Mouse (Mus musculus): ENCODE data around the gene Hbp1. TPM values are rescaled to one million over a fixed set of nuclear protein-coding genes. Genes with fewer than 3 reads are reported as not detected.

Hbp1 gene
- polyA plus RNA-seq, 1 experiment from 2014 or later: 153 TPM

DNA sequence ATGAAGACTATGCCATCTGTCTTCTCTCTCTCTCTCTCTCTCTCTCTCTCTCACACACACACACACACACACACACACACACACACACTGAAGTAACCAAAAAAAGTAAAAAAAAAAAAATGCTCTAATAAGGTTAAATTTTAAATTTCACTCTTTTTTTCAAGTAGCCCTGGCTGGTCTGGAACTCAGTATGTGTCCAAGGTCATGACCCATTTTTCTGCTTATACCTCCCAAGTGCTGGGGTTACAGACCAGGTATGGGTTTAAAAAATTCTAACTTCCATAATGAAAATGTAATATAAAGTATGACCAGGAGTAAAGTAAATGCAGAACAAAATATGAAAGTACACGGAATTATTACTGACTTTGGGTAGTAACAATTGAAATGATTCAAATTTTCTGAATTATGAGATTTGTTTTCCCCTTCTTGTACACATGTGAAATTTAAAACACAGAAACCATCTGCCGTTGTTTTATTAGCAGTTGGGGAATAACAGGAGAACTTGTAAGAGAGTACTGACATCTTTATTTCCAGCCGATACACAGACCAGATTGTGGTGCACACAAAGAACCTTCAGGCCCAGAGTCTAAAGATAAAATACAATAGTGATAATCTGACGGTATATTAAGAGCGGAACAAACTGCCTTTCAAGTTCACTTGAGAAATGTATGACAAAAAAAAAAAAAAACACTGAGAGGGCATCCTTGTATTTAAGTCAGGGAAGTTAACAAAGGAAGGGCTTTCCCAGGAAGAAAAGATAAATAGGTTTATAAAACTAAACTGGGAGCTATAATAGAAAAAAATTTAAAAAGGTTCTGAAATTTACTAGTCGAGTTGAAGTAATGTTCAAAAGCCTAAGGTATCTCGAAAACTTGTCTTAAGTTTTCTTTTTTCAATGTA, 2.0 kb downstream of the Hbp1 start:
- H3K27ac ChIP-seq (ENCODE audit: low read length): peak overlapping the region; percentile 99
- no peaks in the 10 kb centered on the region for H3K9me3 ChIP-seq (ENCODE audit: control insufficient read depth, low read depth, low read length)
- WGBS: 22% methylated on average over 7 of the region's 7 CpGs
- H3K4me2 ChIP-seq (replicated peaks; ENCODE audit: low read depth, low read length): peak overlapping the region; percentile 58
- no peaks in the 10 kb centered on the region for H3K4me1 ChIP-seq (ENCODE audit: control insufficient read depth, insufficient read depth, low read length)
- H3K27me3 ChIP-seq (ENCODE audit: control insufficient read depth, insufficient read depth, low read length): no peaks in the 10 kb centered on the region
- H3K4me3 ChIP-seq (ENCODE audit: low read depth, low read length): peak overlapping the region; percentile 89
- peaks cover 6% of the 10 kb centered on the region; the same call in 1 of the 2 replicates for H3K36me3 ChIP-seq (ENCODE audit: control insufficient read depth, insufficient read depth, low read length)
- ATAC-seq (ENCODE audit: insufficient number of reproducible peaks, insufficient read depth, low FRiP score, low read depth): no peak
- peak overlapping the region; percentile 77; the same call in 1 of the 2 replicates for H3K9ac ChIP-seq (replicated peaks; ENCODE audit: low read depth, low read length)

DNA sequence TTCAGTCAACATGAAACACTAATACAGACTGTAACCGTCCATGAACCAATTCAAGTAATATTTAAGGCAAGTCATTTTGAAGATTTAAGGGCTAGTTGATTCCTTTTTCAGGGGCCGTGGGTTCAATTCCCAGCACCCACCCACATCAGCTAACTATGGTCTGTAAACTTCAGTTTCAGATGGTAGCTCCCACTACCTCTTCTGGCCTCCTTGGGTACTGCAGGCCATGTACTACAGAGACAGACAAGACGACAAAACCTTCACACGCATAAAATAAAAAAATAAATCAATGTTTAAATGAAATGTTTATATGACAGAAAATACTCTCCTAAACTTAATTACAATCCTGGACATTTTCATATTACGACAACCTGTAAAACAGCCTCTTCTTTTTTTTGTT, 2.9 kb downstream of the Hbp1 start:
- Histone ChIP-seq H3K27ac (ENCODE audit: low read length) (no peak overlapping the region), H3K27me3 (ENCODE audit: control insufficient read depth, insufficient read depth, low read length) (no peaks in the 10 kb centered on the region), H3K4me3 (ENCODE audit: low read depth, low read length) (no peak overlapping the region), H3K4me2 (replicated peaks; ENCODE audit: low read depth, low read length) (no peak overlapping the region), H3K36me3 (ENCODE audit: control insufficient read depth, insufficient read depth, low read length) (peaks cover 15% of the 10 kb centered on the region; the same call in 1 of the 2 replicates), H3K9ac (replicated peaks; ENCODE audit: low read depth, low read length) (no peak overlapping the region), H3K4me1 (ENCODE audit: control insufficient read depth, insufficient read depth, low read length) (no peaks in the 10 kb centered on the region), H3K9me3 (ENCODE audit: control insufficient read depth, low read depth, low read length) (no peaks in the 10 kb centered on the region)
- 88% methylated on average over 5 of the region's 5 CpGs for WGBS
- ATAC-seq (ENCODE audit: insufficient number of reproducible peaks, insufficient read depth, low FRiP score, low read depth): no peak

DNA sequence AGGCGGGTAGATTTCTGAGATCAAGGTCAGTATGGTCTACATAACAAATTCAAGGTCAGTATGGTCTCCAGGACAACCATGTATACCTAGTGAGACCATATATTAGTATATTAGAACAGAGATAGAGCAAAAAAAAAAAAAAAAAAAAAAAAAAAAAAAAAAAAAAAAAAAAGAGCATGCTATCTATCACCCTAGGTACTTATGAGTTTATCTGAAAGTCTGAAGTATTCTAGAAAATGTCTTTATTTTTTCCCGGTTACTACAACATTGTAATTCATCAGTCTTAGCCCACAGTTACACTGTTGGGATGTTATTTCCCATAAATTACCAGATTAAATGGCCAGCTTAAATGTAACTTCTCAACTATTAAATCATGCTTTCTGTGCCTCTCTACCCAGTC, 5.9 kb downstream of the Hbp1 start:
- Histone ChIP-seq H3K9me3 (ENCODE audit: control insufficient read depth, low read depth, low read length) (no peaks in the 10 kb centered on the region), H3K9ac (replicated peaks; ENCODE audit: low read depth, low read length) (no peak overlapping the region), H3K36me3 (ENCODE audit: control insufficient read depth, insufficient read depth, low read length) (peaks cover 35% of the 10 kb centered on the region), H3K27ac (ENCODE audit: low read length) (no peak overlapping the region), H3K4me1 (ENCODE audit: control insufficient read depth, insufficient read depth, low read length) (no peaks in the 10 kb centered on the region), H3K4me2 (replicated peaks; ENCODE audit: low read depth, low read length) (no peak overlapping the region), H3K27me3 (ENCODE audit: control insufficient read depth, insufficient read depth, low read length) (no peaks in the 10 kb centered on the region), H3K4me3 (ENCODE audit: low read depth, low read length) (no peak overlapping the region)
- ATAC-seq (ENCODE audit: insufficient number of reproducible peaks, insufficient read depth, low FRiP score, low read depth): no peak
- 83% methylated on average over 2 of the region's 2 CpGs for WGBS

DNA sequence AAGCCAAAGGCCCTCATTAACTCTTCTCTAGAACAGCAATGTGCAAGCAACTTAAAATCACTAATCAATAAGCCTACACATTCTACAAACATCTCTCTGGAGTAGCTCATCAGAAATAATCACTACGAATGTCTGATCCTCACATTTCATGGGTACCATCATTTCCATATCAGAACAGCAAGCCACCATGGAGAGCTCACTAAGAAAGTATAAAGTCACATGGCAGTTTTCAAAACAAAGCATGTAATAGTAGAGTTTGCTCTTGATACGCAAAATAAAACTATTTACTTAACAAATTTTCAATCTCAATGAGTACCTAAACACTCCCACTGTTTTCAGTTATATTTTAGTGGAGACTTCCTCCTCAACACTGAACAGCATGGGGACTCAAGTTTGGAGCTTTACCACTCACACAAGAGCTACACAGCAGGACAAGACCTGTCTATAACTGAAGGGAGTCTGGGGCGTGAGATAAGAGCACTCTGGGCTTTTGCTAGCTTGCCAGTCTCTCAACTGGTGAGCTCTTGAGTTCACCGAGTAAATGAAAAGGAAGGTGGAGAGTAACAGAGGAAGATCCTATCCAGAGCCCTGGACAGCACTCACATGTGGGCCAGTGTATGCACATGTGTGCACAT, 7.2 kb downstream of the Hbp1 start:
- WGBS: 95% methylated on average over 4 of the region's 4 CpGs
- Histone ChIP-seq H3K27me3 (ENCODE audit: control insufficient read depth, insufficient read depth, low read length) (no peaks in the 10 kb centered on the region), H3K4me3 (ENCODE audit: low read depth, low read length) (no peak overlapping the region), H3K4me1 (ENCODE audit: control insufficient read depth, insufficient read depth, low read length) (no peaks in the 10 kb centered on the region), H3K27ac (ENCODE audit: low read length) (no peak overlapping the region), H3K36me3 (ENCODE audit: control insufficient read depth, insufficient read depth, low read length) (peaks cover 46% of the 10 kb centered on the region), H3K9me3 (ENCODE audit: control insufficient read depth, low read depth, low read length) (no peaks in the 10 kb centered on the region), H3K9ac (replicated peaks; ENCODE audit: low read depth, low read length) (no peak overlapping the region), H3K4me2 (replicated peaks; ENCODE audit: low read depth, low read length) (no peak overlapping the region)
- ATAC-seq (ENCODE audit: insufficient number of reproducible peaks, insufficient read depth, low FRiP score, low read depth): no peak

DNA sequence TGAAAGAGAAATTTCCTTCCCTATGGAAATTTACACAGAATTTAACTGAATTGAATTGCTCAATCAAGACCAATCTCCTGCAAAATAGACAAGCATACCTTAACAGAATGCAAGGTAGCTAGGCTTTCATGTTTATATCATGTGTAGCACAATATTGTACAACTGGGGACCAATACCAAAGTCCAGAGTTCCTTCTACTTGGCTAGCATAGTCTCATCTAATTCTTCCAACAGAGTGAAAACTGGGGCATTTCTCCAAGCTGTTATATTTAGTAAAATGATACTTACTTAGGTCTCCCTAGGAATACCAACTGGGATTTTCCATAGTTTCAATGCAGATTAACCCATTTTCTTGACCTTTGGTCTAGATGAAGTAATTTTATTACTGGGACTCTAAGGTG, 11.3 kb downstream of the Hbp1 start:
- H3K4me2 ChIP-seq (replicated peaks; ENCODE audit: low read depth, low read length): no peak overlapping the region
- H3K9me3 ChIP-seq (ENCODE audit: control insufficient read depth, low read depth, low read length): no peaks in the 10 kb centered on the region
- no peak overlapping the region for H3K4me3 ChIP-seq (ENCODE audit: low read depth, low read length)
- no peaks in the 10 kb centered on the region for H3K27me3 ChIP-seq (ENCODE audit: control insufficient read depth, insufficient read depth, low read length)
- no peak overlapping the region for H3K27ac ChIP-seq (ENCODE audit: low read length)
- no peaks in the 10 kb centered on the region for H3K4me1 ChIP-seq (ENCODE audit: control insufficient read depth, insufficient read depth, low read length)
- no peak overlapping the region for H3K9ac ChIP-seq (replicated peaks; ENCODE audit: low read depth, low read length)
- no peak for ATAC-seq (ENCODE audit: insufficient number of reproducible peaks, insufficient read depth, low FRiP score, low read depth)
- H3K36me3 ChIP-seq (ENCODE audit: control insufficient read depth, insufficient read depth, low read length): peaks cover 74% of the 10 kb centered on the region

DNA sequence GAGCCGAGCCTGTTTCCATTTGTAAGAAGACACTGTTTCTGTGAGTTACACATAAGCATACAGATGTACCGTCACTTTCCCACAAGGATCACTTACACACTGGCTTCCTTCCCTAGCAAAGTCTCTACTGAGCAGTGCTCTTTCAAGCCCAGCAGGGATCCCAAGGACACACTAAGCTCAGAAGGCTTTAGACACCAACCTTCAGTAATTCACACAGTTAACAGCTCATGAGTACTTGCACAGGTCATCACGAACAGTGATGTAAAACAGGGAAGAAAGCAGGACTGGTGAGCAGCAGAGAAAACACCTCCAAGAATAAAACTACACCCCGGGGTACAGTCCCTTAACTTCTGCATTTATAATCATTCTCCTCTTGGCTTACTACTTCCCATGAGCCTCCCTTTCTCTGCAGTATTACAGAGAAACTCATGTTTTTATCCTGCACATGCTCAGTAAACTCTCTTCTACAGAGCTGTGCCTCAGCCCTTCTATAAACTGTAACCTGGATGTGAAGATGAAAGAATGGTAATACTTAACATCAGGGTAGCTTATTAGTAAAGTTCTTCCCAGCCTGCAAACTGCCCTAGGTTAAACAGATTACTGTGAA, 11.8 kb downstream of the Hbp1 start:
- Histone ChIP-seq H3K4me3 (ENCODE audit: low read depth, low read length) (no peak overlapping the region), H3K36me3 (ENCODE audit: control insufficient read depth, insufficient read depth, low read length) (peaks cover 69% of the 10 kb centered on the region)
- WGBS: 92% methylated on average over 4 of the region's 4 CpGs

DNA sequence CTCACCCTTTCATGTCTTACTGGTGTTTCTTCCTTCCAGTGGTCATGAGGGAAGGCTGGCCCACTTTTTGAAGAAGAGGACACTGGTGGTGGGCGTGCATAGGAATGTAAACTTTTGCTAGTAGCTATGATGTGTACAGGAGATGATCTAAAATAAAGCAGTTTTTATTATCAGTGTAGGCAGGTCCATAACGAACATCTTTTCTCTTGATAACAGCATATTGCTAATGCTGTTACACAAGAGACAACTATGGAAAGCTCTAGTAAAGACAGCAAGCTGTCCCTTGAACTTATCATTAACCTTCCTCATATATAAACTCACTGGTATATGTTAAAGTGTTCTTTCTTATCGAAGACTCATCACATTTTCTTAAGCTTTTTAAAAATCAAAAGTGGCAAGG, 12.7 kb downstream of the Hbp1 start:
- Histone ChIP-seq H3K9ac (replicated peaks; ENCODE audit: low read depth, low read length) (no peak overlapping the region), H3K9me3 (ENCODE audit: control insufficient read depth, low read depth, low read length) (no peaks in the 10 kb centered on the region), H3K4me1 (ENCODE audit: control insufficient read depth, insufficient read depth, low read length) (no peaks in the 10 kb centered on the region), H3K4me3 (ENCODE audit: low read depth, low read length) (no peak overlapping the region), H3K4me2 (replicated peaks; ENCODE audit: low read depth, low read length) (no peak overlapping the region), H3K27me3 (ENCODE audit: control insufficient read depth, insufficient read depth, low read length) (no peaks in the 10 kb centered on the region), H3K27ac (ENCODE audit: low read length) (no peak overlapping the region), H3K36me3 (ENCODE audit: control insufficient read depth, insufficient read depth, low read length) (peaks cover 64% of the 10 kb centered on the region)
- 85% methylated on average over 3 of the region's 3 CpGs for WGBS
- no peak for ATAC-seq (ENCODE audit: insufficient number of reproducible peaks, insufficient read depth, low FRiP score, low read depth)

More for the DNA sequence above, 11.8 kb downstream of the Hbp1 start:
- Histone ChIP-seq H3K9me3 (ENCODE audit: control insufficient read depth, low read depth, low read length) (no peaks in the 10 kb centered on the region), H3K4me2 (replicated peaks; ENCODE audit: low read depth, low read length) (no peak overlapping the region), H3K4me1 (ENCODE audit: control insufficient read depth, insufficient read depth, low read length) (no peaks in the 10 kb centered on the region), H3K9ac (replicated peaks; ENCODE audit: low read depth, low read length) (no peak overlapping the region), H3K27me3 (ENCODE audit: control insufficient read depth, insufficient read depth, low read length) (no peaks in the 10 kb centered on the region), H3K27ac (ENCODE audit: low read length) (no peak overlapping the region)
- ATAC-seq (ENCODE audit: insufficient number of reproducible peaks, insufficient read depth, low FRiP score, low read depth): no peak

DNA sequence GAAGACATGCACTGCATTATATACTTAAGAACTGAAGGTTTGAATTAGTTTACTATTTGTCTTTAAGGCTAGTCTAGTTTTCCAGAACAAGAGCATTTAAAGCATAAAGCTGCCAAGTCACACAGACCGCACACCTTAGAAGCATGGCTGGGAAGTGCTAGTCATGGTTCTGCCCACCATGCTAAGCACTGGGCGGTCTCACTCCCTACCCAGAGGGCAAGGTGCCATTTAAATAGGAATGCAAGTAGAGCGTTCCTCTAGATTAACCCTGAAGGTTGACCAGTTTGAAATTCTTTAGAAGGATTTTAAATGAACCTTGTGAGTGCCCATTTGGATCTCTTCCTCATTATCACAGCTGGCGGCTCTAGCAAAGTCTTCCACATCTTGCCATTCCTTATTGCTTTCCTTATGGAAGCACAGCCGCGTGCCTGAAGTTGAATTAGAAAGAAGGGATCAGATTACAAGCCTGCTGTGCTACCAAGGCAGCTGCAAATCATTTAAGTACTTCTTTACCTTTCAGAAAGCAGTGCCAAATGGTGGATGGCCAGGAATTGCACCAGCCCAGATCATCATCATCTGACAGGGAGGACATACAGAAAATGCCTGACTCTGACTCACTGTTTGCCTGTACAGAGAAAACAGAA, 13.6 kb downstream of the Hbp1 start:
- WGBS: 50% methylated on average over 6 of the region's 6 CpGs
- no peaks in the 10 kb centered on the region for H3K27me3 ChIP-seq (ENCODE audit: control insufficient read depth, insufficient read depth, low read length)
- H3K27ac ChIP-seq (ENCODE audit: low read length): no peak overlapping the region

More for the DNA sequence above, 13.6 kb downstream of the Hbp1 start:
- peaks cover 66% of the 10 kb centered on the region for H3K36me3 ChIP-seq (ENCODE audit: control insufficient read depth, insufficient read depth, low read length)
- no peak overlapping the region for H3K4me2 ChIP-seq (replicated peaks; ENCODE audit: low read depth, low read length)
- H3K4me3 ChIP-seq (ENCODE audit: low read depth, low read length): no peak overlapping the region
- no peaks in the 10 kb centered on the region for H3K9me3 ChIP-seq (ENCODE audit: control insufficient read depth, low read depth, low read length)
- no peaks in the 10 kb centered on the region for H3K4me1 ChIP-seq (ENCODE audit: control insufficient read depth, insufficient read depth, low read length)
- ATAC-seq (ENCODE audit: insufficient number of reproducible peaks, insufficient read depth, low FRiP score, low read depth): no peak
- H3K9ac ChIP-seq (replicated peaks; ENCODE audit: low read depth, low read length): no peak overlapping the region
